Mouse (Mus musculus): ENCODE results near the gene Fbxw13.

Gene Fbxw13

GRCm38 (mm10) chr9:109195875-109196274 is at the start of gene Fbxw13:
TSS of gene Fbxw13 (minus strand) at chr9:109195975.
- 85% methylated on average over 3 of the region's 3 CpGs for WGBS

- 87% methylated on average over 1 of the region's 1 CpGs for WGBS
These were observed 38.9 kb upstream of the Fbxw13 start, which contains the start of gene Fbxw20 for GRCm38 (mm10) chr9:109234654-109235053. TSS of gene Fbxw20 (minus strand) at chr9:109234754.

GRCm38 (mm10) chr9:109218449-109218848 is 22.7 kb upstream of the Fbxw13 start:
- 70% methylated on average over 6 of the region's 6 CpGs for WGBS

GRCm38 (mm10) chr9:109201347-109201746 is 5.6 kb upstream of the Fbxw13 start:
- WGBS, result 40% methylated on average over 1 of the region's 1 CpGs

- 91% methylated on average over 1 of the region's 1 CpGs for WGBS
These were observed 4.6 kb upstream of the Fbxw13 start for GRCm38 (mm10) chr9:109200349-109200748.

- 46% methylated on average over 1 of the region's 1 CpGs for WGBS
These were observed 3.6 kb upstream of the Fbxw13 start for GRCm38 (mm10) chr9:109199353-109199752.

GRCm38 (mm10) chr9:109177208-109177607 is 18.6 kb downstream of the Fbxw13 start:
- WGBS, result 80% methylated on average over 1 of the region's 1 CpGs

- WGBS, result 78% methylated on average over 1 of the region's 1 CpGs
These were observed 19.5 kb downstream of the Fbxw13 start for GRCm38 (mm10) chr9:109176301-109176700.

GRCm38 (mm10) chr9:109161941-109162340 is 33.8 kb downstream of the Fbxw13 start, which contains the start of gene Fbxw21:
TSS of gene Fbxw21 (minus strand) at chr9:109162041.
- 70% methylated on average over 3 of the region's 3 CpGs for WGBS

- 68% methylated on average over 4 of the region's 4 CpGs for WGBS
These were observed 55.4 kb downstream of the Fbxw13 start for GRCm38 (mm10) chr9:109140414-109140813.

- WGBS, result 87% methylated on average over 5 of the region's 5 CpGs
These were observed 65.7 kb downstream of the Fbxw13 start for GRCm38 (mm10) chr9:109130076-109130475.
